In genomic region chr7:112760782-112761181, GRCm38 (mm10) we compare ENCODE assay signal across 8 mouse cellular contexts.
A peak's percentile ranks its signal among the peaks of the same experiment; 100 is the strongest.
DNase-seq lines count a peak whose midpoint lies in the region; ATAC-seq and TF ChIP-seq lines count a peak whose summit lies in the region.

No protein-coding gene starts in this region.

- peak; percentile 66 to 88 for DNase-seq in adrenal gland, adult (ENCODE audit: inconsistent age in 2 of 2, low spot score in 1 of 2)
- DNase-seq in adrenal gland, postnatal 4 days (ENCODE audit: low spot score in 2 of 2), result no peak
- DNase-seq in adrenal gland, postnatal 25 days, result peak; percentile 20
- peak; percentile 62 for DNase-seq in heart, adult 8-10 months (ENCODE audit: low spot score)
- peak; percentile 85 for DNase-seq in lung, postnatal 0 days (ENCODE audit: low spot score)
- peak; percentile 67 for DNase-seq in skeletal muscle tissue, adult 2 months (ENCODE audit: low read depth, low spot score)
- no peak for DNase-seq in cerebellum, adult 11 months

- H3K9ac ChIP-seq in intestine, embryonic 16.5 days (ENCODE audit: low read depth, low read length), result no peak overlapping the region
- H3K9ac ChIP-seq in lung, postnatal 0 days (replicated peaks; ENCODE audit: low read depth), result no peak overlapping the region

- no peak for TF ChIP-seq CTCF in lung, postnatal 0 days (IDR thresholded peaks at IDR 0.05)

- peak; percentile 61 for ATAC-seq in intestine, embryonic 16.5 days
- ATAC-seq in lung, postnatal 0 days, result peak; percentile 90

- H3K4me1 ChIP-seq in intestine, embryonic 16.5 days (ENCODE audit: control insufficient read depth, insufficient read depth, low read length), result peaks cover 29% of the 10 kb centered on the region; the same call in 1 of the 2 replicates
- peaks cover 23% of the 10 kb centered on the region; the same call in 1 of the 2 replicates for H3K4me1 ChIP-seq in lung, postnatal 0 days (ENCODE audit: insufficient read depth, low read depth, low read length)

- H3K4me3 ChIP-seq in intestine, embryonic 16.5 days (ENCODE audit: low read length), result no peak overlapping the region
- H3K4me3 ChIP-seq in lung, postnatal 0 days (ENCODE audit: low read depth, low read length), result no peak overlapping the region

- no peaks in the 10 kb centered on the region for H3K9me3 ChIP-seq in intestine, embryonic 16.5 days (ENCODE audit: control insufficient read depth, low read length)
- H3K9me3 ChIP-seq in lung, postnatal 0 days (ENCODE audit: low read length), result no peaks in the 10 kb centered on the region

- H3K27me3 ChIP-seq in intestine, embryonic 16.5 days (replicated peaks; ENCODE audit: control insufficient read depth, insufficient read depth, low read length), result no peaks in the 10 kb centered on the region
- H3K27me3 ChIP-seq in lung, postnatal 0 days (replicated peaks; ENCODE audit: insufficient read depth, low read length), result no peaks in the 10 kb centered on the region

- 44% methylated on average over 8 of the region's 8 CpGs for WGBS in intestine, embryonic 16.5 days
- WGBS in lung, postnatal 0 days, result 44% methylated on average over 8 of the region's 8 CpGs

- no peak overlapping the region for H3K27ac ChIP-seq in intestine, embryonic 16.5 days (ENCODE audit: low read length)
- 0 out of 2 replicates have a peak overlapping the region, but pooled peaks have one; percentile 43 for H3K27ac ChIP-seq in lung, postnatal 0 days (ENCODE audit: low read length)

- peak; percentile 70 for TF ChIP-seq EP300 in lung, postnatal 0 days (IDR thresholded peaks at IDR 0.05)

- H3K4me2 ChIP-seq in intestine, embryonic 16.5 days (ENCODE audit: low read depth, low read length), result no peak overlapping the region
- 0 out of 2 replicates have a peak overlapping the region, but pooled peaks have one; percentile 11 for H3K4me2 ChIP-seq in lung, postnatal 0 days (replicated peaks; ENCODE audit: low read depth, low read length)

- no peaks in the 10 kb centered on the region for H3K36me3 ChIP-seq in intestine, embryonic 16.5 days (ENCODE audit: control insufficient read depth, insufficient read depth, low read length)
- no peaks in the 10 kb centered on the region for H3K36me3 ChIP-seq in lung, postnatal 0 days (ENCODE audit: insufficient read depth, low read length)

Comparison
In these comparisons a context has a peak if more than half of its experiments do, and no peak if none do; other contexts are left out.
1. DNase-seq: peak in adrenal gland, adult (2 of 2), adrenal gland, postnatal 25 days (single experiment), heart, adult 8-10 months (single experiment), lung, postnatal 0 days (single experiment) and skeletal muscle tissue, adult 2 months (single experiment); none in adrenal gland, postnatal 4 days (0 of 2) and cerebellum, adult 11 months (single experiment).